Mouse (Mus musculus) limb, embryonic 12.5 days (tissue): ENCODE measurements around the gene Scnn1a. TPM values are rescaled to one million over a fixed set of nuclear protein-coding genes. Genes with fewer than 3 reads are reported as not detected.
"Not testable (repeated sequence)": the region's sequence is repeated elsewhere in the genome, so short reads cannot be mapped to it uniquely, and the experiment has no call there.

Source experiments
- ATAC-seq: fragments of 200-750 bp; cut with Nextera tagmentation; 2 replicates; pipeline ENCODE4 v1.8.0; 2017; ENCODE audit warnings: low read depth, moderate TSS enrichment; ENCODE audit not compliant: insufficient number of reproducible peaks, insufficient read depth, low FRiP score, low TSS enrichment
- H3K27ac ChIP-seq: fragments of 300-500 bp; sonication (generic); 2 replicates; pipeline ENCODE4 v1.5.1; 2016; ENCODE audit warnings: mild to moderate bottlenecking, moderate library complexity
- H3K27me3 ChIP-seq: fragments of 300-500 bp; sonication (generic); 2 replicates; pipeline ENCODE4 v1.6.1; 2016; ENCODE audit warnings: mild to moderate bottlenecking, moderate library complexity
- H3K36me3 ChIP-seq: fragments of 300-500 bp; sonication (generic); 2 replicates; pipeline ENCODE4 v1.6.1; 2016; ENCODE audit warnings: mild to moderate bottlenecking, moderate library complexity
- H3K4me1 ChIP-seq: fragments of 300-500 bp; sonication (generic); replicated peaks from 2 replicates; pipeline ENCODE4 v1.6.1; 2016
- H3K4me2 ChIP-seq: fragments of 300-500 bp; sonication (generic); 2 replicates; pipeline ENCODE4 v1.6.1; 2016; ENCODE audit warnings: mild to moderate bottlenecking, moderate library complexity
- H3K4me3 ChIP-seq: fragments of 300-500 bp; sonication (generic); replicated peaks from 2 replicates; pipeline ENCODE4 v1.5.1; 2016; ENCODE audit warnings: mild to moderate bottlenecking
- H3K9ac ChIP-seq: fragments of 300-500 bp; sonication (generic); replicated peaks from 2 replicates; pipeline ENCODE4 v1.6.1; 2016; ENCODE audit warnings: mild to moderate bottlenecking, moderate library complexity
- H3K9me3 ChIP-seq: fragments of 300-500 bp; sonication (generic); 2 replicates; pipeline ENCODE4 v1.6.1; 2016; ENCODE audit warnings: mild to moderate bottlenecking, moderate library complexity
- WGBS: fragments of 180-500 bp; shearing (Covaris S2); methylation state at CpG from one replicate; pipeline ENCODE4 v1.1.7; 2016; 5-methylcytosine and 5-hydroxymethylcytosine counted together
- polyA plus RNA-seq: library from polyadenylated mRNA; unstranded; fragments of >200 nt; fragmentation: Nextera tagmentation; extraction: Ambion mirVana; gene quantifications from 2 replicates; pipeline ENCODE4 v1.2.1, GENCODE M21; 2016

Gene Scnn1a
- 1.0 and 1.3 TPM in 2 replicates for polyA plus RNA-seq

DNA sequence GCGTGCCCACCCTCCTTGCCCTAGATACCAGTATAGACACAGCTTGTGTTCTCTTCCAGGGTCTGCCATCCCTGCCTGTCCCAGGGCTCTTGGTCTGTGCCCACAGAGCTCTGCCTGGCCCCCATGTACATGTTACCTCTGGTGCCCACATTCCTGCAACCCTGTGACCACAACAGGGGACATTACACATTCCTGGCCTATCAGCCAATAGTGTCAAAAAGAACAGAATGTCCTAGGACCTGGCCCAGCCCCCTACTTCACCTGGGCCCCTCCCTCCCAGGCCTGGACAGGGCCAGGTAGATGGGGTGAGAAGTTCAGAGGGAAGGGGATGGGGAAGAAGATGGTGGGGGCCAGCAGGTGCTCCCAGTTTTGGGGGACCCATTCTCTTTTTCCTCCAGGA lies at the start of gene Scnn1a:
TSS of gene Scnn1a (plus strand) at position 337 of the 400 bp plus-strand sequence.
- Histone ChIP-seq H3K9me3 (no peaks in the 10 kb centered on the region), H3K4me1 (peaks cover 6% of the 10 kb centered on the region; the same call in 1 of the 2 replicates), H3K27ac (no peak within 1 kb of the TSS), H3K9ac (0 out of 2 replicates have a peak within 1 kb of the TSS, but pooled peaks have one; percentile 8), H3K27me3 (peaks cover 55% of the 10 kb centered on the region), H3K4me2 (no peak within 1 kb of the TSS), H3K36me3 (no peaks in the 10 kb centered on the region), H3K4me3 (no peak within 1 kb of the TSS)
- ATAC-seq = no peak
- 82% methylated on average over 1 of the region's 1 CpGs for WGBS

DNA sequence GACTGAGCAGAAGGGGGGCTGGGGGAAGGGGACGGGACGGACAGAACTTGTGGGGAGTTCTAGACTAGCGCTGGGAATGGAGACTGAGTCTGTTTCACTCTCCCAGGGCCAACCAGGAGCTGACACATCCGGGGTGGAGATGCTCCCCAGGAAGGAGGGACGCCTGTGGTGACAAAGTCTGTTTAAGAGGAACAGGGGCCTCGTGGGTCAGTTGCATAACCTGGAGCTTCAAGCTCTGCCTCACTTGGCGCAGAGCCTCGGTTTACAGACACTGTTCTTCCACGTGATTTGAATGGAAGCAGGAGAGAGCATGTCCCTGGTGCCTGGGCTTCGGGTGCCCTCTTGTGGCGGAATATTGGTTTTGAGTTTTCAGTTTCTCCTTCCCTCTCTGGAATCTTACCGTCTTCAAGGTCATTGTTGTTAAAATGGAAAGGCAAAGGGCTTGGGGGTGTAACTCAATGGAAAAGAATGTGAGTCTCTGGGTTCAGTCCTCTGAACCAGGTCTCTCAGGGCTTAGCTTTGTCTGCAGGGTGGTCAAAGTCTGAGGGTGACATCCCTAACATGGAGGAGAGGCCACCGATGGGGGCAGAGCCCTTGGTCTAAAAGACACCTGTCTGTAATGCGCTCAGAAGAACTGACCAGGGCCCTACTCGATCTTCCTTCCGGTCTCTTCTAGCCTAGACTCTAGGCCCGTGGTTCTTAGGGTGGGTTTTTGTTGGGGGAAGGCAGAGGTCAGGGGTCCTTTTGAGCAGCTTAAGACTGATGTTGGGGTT lies 48.8 kb upstream of the Scnn1a start:
- peak overlapping the region; percentile 42 for H3K4me2 ChIP-seq
- WGBS = 20% methylated on average over 17 of the region's 17 CpGs
- H3K36me3 ChIP-seq = no peaks in the 10 kb centered on the region
- H3K27ac ChIP-seq = no peak overlapping the region
- H3K4me1 ChIP-seq = no peaks in the 10 kb centered on the region; the same call in 1 of the 2 replicates
- no peaks in the 10 kb centered on the region for H3K9me3 ChIP-seq
- peak overlapping the region; percentile 44; the same call in 1 of the 2 replicates for H3K9ac ChIP-seq
- peak; percentile 76 for ATAC-seq
- H3K27me3 ChIP-seq = 0 out of 2 replicates have a peak, but pooled peaks cover 6% of the 10 kb centered on the region
- H3K4me3 ChIP-seq = no peak overlapping the region; the same call in 1 of the 2 replicates

DNA sequence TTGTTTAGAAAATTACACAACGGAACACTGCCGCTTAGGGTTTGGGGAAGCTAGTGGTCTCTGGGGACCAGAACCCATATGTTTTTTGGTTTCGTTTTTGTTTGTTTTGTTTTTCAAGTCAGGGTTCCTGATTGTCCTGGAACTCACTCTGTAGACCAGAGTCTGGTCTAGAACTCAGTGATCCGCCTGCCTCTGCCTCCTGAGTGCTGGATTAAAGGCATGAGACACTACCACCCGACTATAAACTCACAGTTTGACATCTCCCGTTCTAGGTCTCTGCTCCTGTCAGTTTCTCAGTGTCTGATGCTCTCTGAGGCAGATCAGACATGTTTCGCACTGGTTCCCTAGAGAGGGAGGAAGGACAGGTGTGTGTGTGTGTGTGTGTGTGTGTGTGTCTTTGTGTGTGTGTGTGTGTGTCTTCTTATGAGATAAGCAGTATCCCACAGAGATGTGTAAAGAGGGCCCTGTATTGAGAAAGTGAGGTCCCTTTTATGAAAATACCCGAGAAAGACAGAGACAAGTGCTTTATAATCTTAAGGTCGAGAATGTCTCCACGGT lies 48.2 kb upstream of the Scnn1a start:
- 0 out of 2 replicates have a peak, but pooled peaks cover 6% of the 10 kb centered on the region for H3K27me3 ChIP-seq
- H3K4me3 ChIP-seq = no peak overlapping the region
- H3K27ac ChIP-seq = no peak overlapping the region
- no peak overlapping the region for H3K9ac ChIP-seq
- H3K4me1 ChIP-seq = no peaks in the 10 kb centered on the region; the same call in 1 of the 2 replicates
- no peak for ATAC-seq
- WGBS = 81% methylated on average over 10 of the region's 10 CpGs
- H3K36me3 ChIP-seq = no peaks in the 10 kb centered on the region
- no peaks in the 10 kb centered on the region for H3K9me3 ChIP-seq
- H3K4me2 ChIP-seq = no peak overlapping the region

DNA sequence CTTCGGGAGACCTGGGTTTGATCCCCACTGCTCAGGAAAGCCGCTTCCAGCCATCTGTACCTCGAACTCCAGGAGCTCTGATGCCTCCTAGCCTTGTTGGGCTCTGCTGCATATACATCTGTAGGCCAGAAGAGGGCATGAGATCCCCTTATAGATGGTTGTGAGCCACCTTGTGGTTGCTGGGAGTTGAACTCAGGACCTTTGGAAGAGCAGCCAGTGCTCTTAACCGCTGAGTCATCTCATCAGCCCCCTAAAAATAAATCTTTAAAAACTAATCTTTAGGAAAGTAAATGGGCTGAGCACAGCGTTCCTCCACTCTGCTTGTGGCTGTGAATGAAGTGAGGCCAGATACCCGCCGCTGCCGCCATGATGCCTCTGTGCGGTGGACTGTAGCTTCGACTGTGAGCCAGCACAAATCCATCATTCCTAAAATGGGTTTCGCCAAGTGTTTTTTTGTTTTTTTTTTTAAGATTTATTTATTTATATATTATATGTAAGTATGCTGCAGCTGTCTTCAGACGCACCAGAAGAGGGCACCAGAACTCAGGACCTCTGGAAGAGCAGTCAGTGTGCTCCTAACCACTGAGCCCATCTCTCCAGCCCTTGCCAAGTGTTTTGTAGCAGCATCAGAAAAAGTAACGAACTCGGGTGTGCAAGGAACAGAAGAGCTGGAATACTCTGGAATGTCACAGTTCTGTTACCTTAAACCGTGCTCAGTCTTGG lies 45.5 kb upstream of the Scnn1a start:
- WGBS = 62% methylated on average over 15 of the region's 15 CpGs
- Histone ChIP-seq H3K9me3 (no peaks in the 10 kb centered on the region), H3K9ac (no peak overlapping the region), H3K27me3 (0 out of 2 replicates have a peak, but pooled peaks cover 6% of the 10 kb centered on the region), H3K4me1 (no peaks in the 10 kb centered on the region; the same call in 1 of the 2 replicates), H3K4me2 (no peak overlapping the region), H3K27ac (no peak overlapping the region), H3K4me3 (no peak overlapping the region), H3K36me3 (no peaks in the 10 kb centered on the region)
- ATAC-seq = no peak

DNA sequence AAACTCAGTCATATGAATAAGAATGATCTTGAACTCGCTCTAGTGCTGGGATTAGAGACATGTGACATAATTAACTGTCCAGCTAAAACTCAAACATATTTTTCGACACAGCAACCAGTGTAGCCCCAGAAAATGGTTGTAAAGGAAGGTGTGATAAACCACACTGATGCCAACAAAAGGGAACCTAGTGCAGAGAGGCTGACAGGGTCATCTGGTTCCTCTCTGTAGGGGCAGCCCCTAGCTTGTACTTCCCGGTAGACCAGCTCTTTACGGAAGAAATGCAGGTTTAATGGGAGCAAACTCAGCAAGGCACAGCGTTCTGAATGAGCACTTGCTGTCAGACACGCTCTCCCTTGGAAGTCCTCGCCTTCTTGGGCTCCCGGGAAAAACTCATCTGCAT lies 40.7 kb upstream of the Scnn1a start:
- Histone ChIP-seq H3K9ac (no peak overlapping the region), H3K4me1 (no peaks in the 10 kb centered on the region), H3K27ac (no peak overlapping the region), H3K4me3 (no peak overlapping the region), H3K27me3 (no peaks in the 10 kb centered on the region), H3K9me3 (no peaks in the 10 kb centered on the region), H3K4me2 (no peak overlapping the region), H3K36me3 (no peaks in the 10 kb centered on the region)
- 62% methylated on average over 8 of the region's 8 CpGs for WGBS
- ATAC-seq = no peak

DNA sequence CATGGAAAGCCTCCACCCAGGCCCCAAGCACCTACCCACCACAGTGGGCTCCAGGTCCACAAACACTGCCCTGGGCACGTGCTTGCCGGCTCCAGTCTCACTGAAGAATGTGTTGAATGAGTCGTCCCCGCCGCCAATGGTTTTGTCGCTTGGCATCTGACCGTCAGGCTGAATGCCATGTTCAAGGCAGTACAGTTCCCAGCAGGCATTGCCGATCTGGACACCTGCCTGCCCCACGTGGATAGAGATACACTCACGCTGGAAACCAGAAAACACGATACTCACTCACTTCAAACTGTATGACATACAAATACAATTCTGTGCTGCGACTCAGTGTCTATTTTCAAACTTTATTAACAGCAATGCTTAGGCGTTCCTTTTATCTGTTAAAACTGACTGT lies 37.7 kb upstream of the Scnn1a start:
- H3K27me3 ChIP-seq, ATAC-seq, H3K9ac ChIP-seq, H3K27ac ChIP-seq, H3K9me3 ChIP-seq, H3K36me3 ChIP-seq, H3K4me2 ChIP-seq, H3K4me3 ChIP-seq: not testable (repeated sequence)
- H3K4me1 ChIP-seq = peaks cover 14% of the 10 kb centered on the region; the same call in 1 of the 2 replicates
- 91% methylated on average over 13 of the region's 13 CpGs for WGBS

DNA sequence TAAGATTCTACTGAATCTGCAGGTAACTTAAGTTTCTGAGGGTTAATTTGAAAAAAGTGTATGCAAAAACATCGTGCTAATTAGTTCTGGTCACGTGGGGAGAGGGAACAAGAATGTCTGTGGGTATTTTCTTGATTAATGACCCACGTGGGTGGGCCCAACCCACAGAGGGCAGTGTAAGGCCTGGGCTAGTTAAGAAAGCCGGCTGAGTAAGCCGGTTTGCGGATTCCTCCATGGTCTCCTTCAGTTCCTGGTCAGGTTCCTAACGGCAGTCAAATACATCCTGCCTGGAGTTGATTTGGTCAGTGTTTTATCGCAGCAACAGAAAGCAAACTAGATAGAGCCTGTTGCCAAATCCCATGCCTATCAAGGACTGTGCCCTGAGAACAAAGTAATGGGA lies 36.2 kb upstream of the Scnn1a start:
- no peak overlapping the region for H3K4me3 ChIP-seq
- no peak overlapping the region for H3K4me2 ChIP-seq
- WGBS = 44% methylated on average over 8 of the region's 8 CpGs
- no peaks in the 10 kb centered on the region for H3K27me3 ChIP-seq
- no peaks in the 10 kb centered on the region for H3K9me3 ChIP-seq
- H3K4me1 ChIP-seq = peaks cover 16% of the 10 kb centered on the region; the same call in 1 of the 2 replicates
- no peak overlapping the region for H3K27ac ChIP-seq
- ATAC-seq = no peak
- no peaks in the 10 kb centered on the region for H3K36me3 ChIP-seq
- H3K9ac ChIP-seq = no peak overlapping the region

DNA sequence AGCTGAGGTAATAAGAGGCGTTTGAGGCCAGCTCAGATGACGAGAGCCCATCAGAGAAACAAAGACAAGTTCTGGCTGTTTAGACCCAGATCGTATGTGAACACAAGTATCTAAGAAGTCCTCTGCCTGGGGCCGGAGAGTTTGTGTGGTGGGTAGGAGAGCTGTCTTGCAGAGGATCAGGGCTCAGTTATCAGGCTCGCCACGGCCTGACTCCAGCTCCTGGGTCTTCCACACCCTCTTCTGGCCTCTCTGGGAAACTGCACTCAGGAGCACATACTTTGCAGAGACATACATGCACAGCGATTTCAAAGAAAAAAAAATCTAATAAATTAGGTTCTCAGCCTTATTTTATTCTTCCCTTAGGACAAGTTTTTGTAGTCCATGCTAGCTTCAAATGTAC lies 35.7 kb upstream of the Scnn1a start:
- ATAC-seq = no peak
- Histone ChIP-seq H3K27ac (no peak overlapping the region), H3K27me3 (no peaks in the 10 kb centered on the region), H3K4me2 (no peak overlapping the region), H3K36me3 (no peaks in the 10 kb centered on the region), H3K9me3 (no peaks in the 10 kb centered on the region), H3K9ac (no peak overlapping the region), H3K4me1 (peaks cover 16% of the 10 kb centered on the region; the same call in 1 of the 2 replicates), H3K4me3 (no peak overlapping the region)
- 88% methylated on average over 7 of the region's 7 CpGs for WGBS

DNA sequence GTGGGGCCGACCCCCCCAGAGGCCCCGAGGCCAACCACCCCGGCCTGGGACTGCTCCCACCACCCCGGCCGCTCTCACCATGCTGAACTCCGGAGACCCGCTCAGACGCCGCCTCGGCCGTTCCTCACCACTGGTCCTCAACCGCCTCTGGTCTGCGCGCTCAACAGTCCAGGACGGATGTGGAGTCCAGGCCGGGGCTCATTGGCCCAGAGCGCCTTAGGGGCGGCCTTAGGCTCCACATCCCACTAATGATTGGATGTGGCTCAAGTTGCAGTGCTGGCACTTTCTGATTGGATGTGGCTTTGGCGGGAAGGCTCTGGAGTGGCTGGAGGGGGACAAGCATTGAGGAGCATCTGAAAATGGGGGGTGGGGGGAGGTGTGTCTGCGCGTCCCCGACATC lies 34.6 kb upstream of the Scnn1a start, which contains the start of gene Tuba3a:
TSS of gene Tuba3a (minus strand) at position 153 of the 400 bp plus-strand sequence.
- no peak within 1 kb of the TSS for H3K9ac ChIP-seq
- no peak within 1 kb of the TSS for H3K4me2 ChIP-seq
- peak within 1 kb of the TSS; percentile 8; the same call in 1 of the 2 replicates for H3K27ac ChIP-seq
- ATAC-seq = no peak
- H3K27me3 ChIP-seq = no peaks in the 10 kb centered on the region
- WGBS = 96% methylated on average over 22 of the region's 22 CpGs
- H3K9me3 ChIP-seq = no peaks in the 10 kb centered on the region
- H3K4me1 ChIP-seq = peaks cover 16% of the 10 kb centered on the region; the same call in 1 of the 2 replicates
- no peaks in the 10 kb centered on the region for H3K36me3 ChIP-seq
- H3K4me3 ChIP-seq = no peak within 1 kb of the TSS

DNA sequence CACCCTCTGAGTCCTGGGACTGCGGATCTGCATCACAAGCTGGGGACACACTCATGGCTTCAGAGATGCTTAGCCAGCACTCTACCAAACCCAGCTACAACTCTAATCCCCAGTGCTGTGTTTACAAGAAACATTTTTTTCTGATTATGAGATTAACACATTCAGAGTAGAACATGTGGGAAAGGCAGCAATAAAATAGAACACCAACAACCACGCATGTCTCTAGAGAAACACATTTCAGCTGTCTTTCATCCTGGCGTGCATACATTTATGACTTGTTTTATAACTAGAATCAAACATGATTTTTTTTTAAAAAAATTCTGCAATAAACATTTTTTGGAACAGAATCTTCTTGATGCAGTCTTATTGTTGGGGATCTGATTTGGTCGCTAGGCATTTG lies 33.5 kb upstream of the Scnn1a start:
- Histone ChIP-seq H3K4me3 (no peak overlapping the region), H3K4me2 (no peak overlapping the region), H3K36me3 (no peaks in the 10 kb centered on the region), H3K9me3 (no peaks in the 10 kb centered on the region), H3K4me1 (peaks cover 16% of the 10 kb centered on the region; the same call in 1 of the 2 replicates), H3K27me3 (no peaks in the 10 kb centered on the region), H3K27ac (peak overlapping the region; percentile 8; the same call in 1 of the 2 replicates), H3K9ac (no peak overlapping the region)
- ATAC-seq = no peak
- 78% methylated on average over 4 of the region's 4 CpGs for WGBS

DNA sequence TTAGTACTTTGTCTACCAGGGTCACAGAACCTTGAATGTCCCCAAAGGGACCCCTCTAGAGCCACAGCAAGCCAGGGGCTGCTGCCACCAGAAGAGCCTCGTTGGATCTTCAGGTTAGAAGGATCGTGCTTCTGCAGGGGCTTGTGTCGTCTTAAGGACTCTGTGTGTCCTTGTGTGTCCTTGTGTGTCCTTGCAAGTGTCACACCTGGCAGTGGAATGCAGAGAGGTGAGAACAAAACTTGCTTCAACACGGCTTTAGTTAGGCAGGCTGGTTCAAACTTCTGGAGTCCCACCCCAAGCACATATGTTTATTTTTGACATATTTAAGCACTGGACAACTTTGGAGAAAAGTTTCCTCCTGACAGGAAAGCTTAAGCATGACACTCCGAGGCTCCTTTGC lies 31.7 kb upstream of the Scnn1a start:
- H3K4me2 ChIP-seq = no peak overlapping the region
- no peak for ATAC-seq
- H3K27ac ChIP-seq = no peak overlapping the region
- no peak overlapping the region for H3K4me3 ChIP-seq
- no peak overlapping the region for H3K9ac ChIP-seq
- H3K27me3 ChIP-seq = no peaks in the 10 kb centered on the region
- peaks cover 16% of the 10 kb centered on the region; the same call in 1 of the 2 replicates for H3K4me1 ChIP-seq
- H3K36me3 ChIP-seq = no peaks in the 10 kb centered on the region
- H3K9me3 ChIP-seq = 0 out of 2 replicates have a peak, but pooled peaks cover 5% of the 10 kb centered on the region
- WGBS = 75% methylated on average over 5 of the region's 5 CpGs
